Mouse (Mus musculus) MEL (cell line): ENCODE results near the gene Zfp319. TPM values are rescaled to one million over a fixed set of nuclear protein-coding genes. Genes with fewer than 3 reads are reported as not detected.

ENCODE experiments used
- DNase-seq: peaks from one replicate; pipeline ENCODE4 v3.0.0; 2011; ENCODE audit warnings: low read depth, low spot score
- H3K27ac ChIP-seq: 2 replicates; pipeline ENCODE4 v1.5.1; 2012; ENCODE audit warnings: low read depth, mild to moderate bottlenecking, control low read depth, low read length, moderate library complexity; ENCODE audit not compliant: control insufficient read depth
- H3K27me3 ChIP-seq, 2 experiments: fragments of 150-350 bp in 1 of 2; sonication (generic) in 1 of 2; 2 replicates each; pipeline ENCODE4 v1.6.1; 2012; ENCODE audit warnings: low read length in 2 of 2, mild to moderate bottlenecking in 2 of 2, improper control_type of control experiment in 1 of 2, moderate library complexity in 1 of 2; ENCODE audit not compliant: insufficient read depth in 2 of 2, control insufficient read depth in 1 of 2
- H3K36me3 ChIP-seq, 2 experiments: 2 replicates each; pipeline ENCODE4 v1.6.1; 2012 to 2014; ENCODE audit warnings: low read length in 2 of 2, improper control_type of control experiment in 1 of 2, inconsistent platforms in 1 of 2, mild to moderate bottlenecking in 1 of 2; ENCODE audit not compliant: insufficient read depth in 2 of 2, control insufficient read depth in 1 of 2
- H3K4me1 ChIP-seq, 2 experiments: fragments of 150-350 bp in 1 of 2; sonication (generic) in 1 of 2; 2 replicates each; pipeline ENCODE4 v1.6.1; 2012; ENCODE audit warnings: low read length in 2 of 2, improper control_type of control experiment in 1 of 2, mild to moderate bottlenecking in 1 of 2; ENCODE audit not compliant: insufficient read depth in 2 of 2, control insufficient read depth in 1 of 2
- H3K4me3 ChIP-seq, 2 experiments: fragments of 150-350 bp in 1 of 2; sonication (generic) in 1 of 2; 2 replicates each; pipeline ENCODE4 v1.5.1; 2012; ENCODE audit warnings: low read depth in 2 of 2, low read length in 2 of 2, mild to moderate bottlenecking in 2 of 2, moderate library complexity in 2 of 2, control low read depth in 1 of 2, improper control_type of control experiment in 1 of 2; ENCODE audit not compliant: control insufficient read depth in 1 of 2, insufficient read depth in 1 of 2
- H3K79me2 ChIP-seq: 2 replicates; pipeline ENCODE4 v1.6.1; 2012; ENCODE audit warnings: mild to moderate bottlenecking, low read length, moderate library complexity; ENCODE audit not compliant: control insufficient read depth, poor library complexity, insufficient read depth
- H3K9ac ChIP-seq: 2 replicates; pipeline ENCODE4 v1.6.1; 2012; ENCODE audit warnings: low read depth, mild to moderate bottlenecking, control low read depth, low read length, moderate library complexity; ENCODE audit not compliant: control insufficient read depth, poor library complexity, severe bottlenecking
- H3K9me3 ChIP-seq: fragments of 150-350 bp; sonication (generic); replicated peaks from 2 replicates; pipeline ENCODE4 v1.6.1; 2012; ENCODE audit warnings: mild to moderate bottlenecking, low read length, improper control_type of control experiment, moderate library complexity; ENCODE audit not compliant: insufficient read depth
- EP300 ChIP-seq, 2 experiments: IDR thresholded peaks; 2 replicates each; pipeline ENCODE4 v1.6.1; 2011; ENCODE audit warnings: improper control_type of control experiment in 2 of 2, low read length in 2 of 2, low read depth in 1 of 2, mild to moderate bottlenecking in 1 of 2
- ETS1 ChIP-seq: IDR thresholded peaks from 2 replicates; pipeline ENCODE4 v1.6.1; 2012; ENCODE audit warnings: low read depth, mild to moderate bottlenecking, inconsistent platforms, low read length, improper control_type of control experiment, moderate library complexity
- GABPA ChIP-seq: IDR thresholded peaks from 2 replicates; pipeline ENCODE4 v1.6.1; 2012; ENCODE audit warnings: low read depth, mild to moderate bottlenecking, inconsistent platforms, low read length, improper control_type of control experiment, moderate library complexity
- GATA1 ChIP-seq: IDR thresholded peaks from 2 replicates; pipeline ENCODE4 v1.6.1; 2011; ENCODE audit warnings: low read depth, low read length, improper control_type of control experiment
- HCFC1 ChIP-seq: IDR thresholded peaks from 2 replicates; pipeline ENCODE4 v1.6.1; 2012; ENCODE audit warnings: low read depth, mild to moderate bottlenecking, inconsistent platforms, low read length, improper control_type of control experiment, moderate library complexity
- MAFK ChIP-seq: IDR thresholded peaks from 2 replicates; pipeline ENCODE4 v1.6.1; 2011; ENCODE audit warnings: low read depth, mild to moderate bottlenecking, low read length, improper control_type of control experiment, borderline replicate concordance
- MAZ ChIP-seq: IDR thresholded peaks from 2 replicates; pipeline ENCODE4 v1.6.1; 2012; ENCODE audit warnings: low read depth, mild to moderate bottlenecking, inconsistent platforms, low read length, improper control_type of control experiment
- MEF2A ChIP-seq: IDR thresholded peaks from 2 replicates; pipeline ENCODE4 v1.6.1; 2014; ENCODE audit warnings: low read depth, mild to moderate bottlenecking, inconsistent platforms, low read length, improper control_type of control experiment; ENCODE audit not compliant: poor library complexity, insufficient replicate concordance, severe bottlenecking; ENCODE audit errors: extremely low read depth
- MXI1 ChIP-seq: IDR thresholded peaks from 2 replicates; pipeline ENCODE4 v1.6.1; 2011; ENCODE audit warnings: mild to moderate bottlenecking, low read depth, low read length, improper control_type of control experiment
- MYB ChIP-seq: IDR thresholded peaks from 2 replicates; pipeline ENCODE4 v1.6.1; 2011; ENCODE audit warnings: mild to moderate bottlenecking, low read depth, low read length, improper control_type of control experiment
- NRF1 ChIP-seq: IDR thresholded peaks from 2 replicates; pipeline ENCODE4 v1.6.1; 2014; ENCODE audit warnings: low read depth, mild to moderate bottlenecking, inconsistent platforms, low read length, improper control_type of control experiment, moderate library complexity; ENCODE audit not compliant: poor library complexity, insufficient read depth, severe bottlenecking
- POLR2A ChIP-seq, 2 experiments: IDR thresholded peaks; 2 replicates each; pipeline ENCODE4 v1.6.1; 2011 to 2012; ENCODE audit warnings: low read length in 2 of 2, mild to moderate bottlenecking in 2 of 2, control low read depth in 1 of 2, improper control_type of control experiment in 1 of 2, low read depth in 1 of 2, moderate library complexity in 1 of 2; ENCODE audit not compliant: control insufficient read depth in 1 of 2, insufficient read depth in 1 of 2, poor library complexity in 1 of 2
- RAD21 ChIP-seq: IDR thresholded peaks from 2 replicates; pipeline ENCODE4 v1.6.1; 2011; ENCODE audit warnings: mild to moderate bottlenecking, low read depth, low read length, improper control_type of control experiment
- RCOR1 ChIP-seq: IDR thresholded peaks from 2 replicates; pipeline ENCODE4 v1.6.1; 2012; ENCODE audit warnings: low read depth, mild to moderate bottlenecking, inconsistent platforms, low read length, improper control_type of control experiment
- SIN3A ChIP-seq: IDR thresholded peaks from 2 replicates; pipeline ENCODE4 v1.6.1; 2012; ENCODE audit warnings: low read length, improper control_type of control experiment, inconsistent platforms
- SMC3 ChIP-seq: IDR thresholded peaks from 2 replicates; pipeline ENCODE4 v1.6.1; 2011; ENCODE audit warnings: low read depth, low read length, improper control_type of control experiment
- TAL1 ChIP-seq: IDR thresholded peaks from 2 replicates; pipeline ENCODE4 v1.6.1; 2012; ENCODE audit warnings: mild to moderate bottlenecking, inconsistent platforms, low read length, moderate library complexity, mixed read lengths
- TCF12 ChIP-seq: IDR thresholded peaks from 2 replicates; pipeline ENCODE4 v1.6.1; 2014; ENCODE audit warnings: low read depth, mild to moderate bottlenecking, inconsistent platforms, low read length, improper control_type of control experiment, moderate library complexity
- USF1 ChIP-seq: IDR thresholded peaks from 2 replicates; pipeline ENCODE4 v1.6.1; 2014; ENCODE audit warnings: low read depth, mild to moderate bottlenecking, inconsistent platforms, low read length, improper control_type of control experiment, moderate library complexity
- ZKSCAN1 ChIP-seq: IDR thresholded peaks from 2 replicates; pipeline ENCODE4 v1.6.1; 2012; ENCODE audit warnings: low read depth, mild to moderate bottlenecking, inconsistent platforms, low read length, improper control_type of control experiment, moderate library complexity
- polyA plus RNA-seq, 2 experiments: library from polyadenylated mRNA; stranded (reverse) in 1 of 2; unstranded in 1 of 2; fragments of >175 nt in 1 of 2; fragments of >200 nt in 1 of 2; gene quantifications; 2 replicates each; pipeline versions ENCODE4 v1.2.1 to v1.2.4; 2012; ENCODE audit warnings: low replicate concordance in 2 of 2, low read depth in 1 of 2; ENCODE audit not compliant: insufficient read length in 2 of 2, insufficient read depth in 1 of 2, missing spikeins in 1 of 2
- total RNA-seq: library from RNA; depleted of rRNA; stranded (reverse); fragments of 300-350 nt; gene quantifications from 2 replicates; pipeline ENCODE4 v1.2.3, GENCODE M21; 2012

The Zfp319 gene
- total and polyA plus RNA-seq, 3 experiments: 2.0 to 4.8 TPM; not detected in 1

DNA sequence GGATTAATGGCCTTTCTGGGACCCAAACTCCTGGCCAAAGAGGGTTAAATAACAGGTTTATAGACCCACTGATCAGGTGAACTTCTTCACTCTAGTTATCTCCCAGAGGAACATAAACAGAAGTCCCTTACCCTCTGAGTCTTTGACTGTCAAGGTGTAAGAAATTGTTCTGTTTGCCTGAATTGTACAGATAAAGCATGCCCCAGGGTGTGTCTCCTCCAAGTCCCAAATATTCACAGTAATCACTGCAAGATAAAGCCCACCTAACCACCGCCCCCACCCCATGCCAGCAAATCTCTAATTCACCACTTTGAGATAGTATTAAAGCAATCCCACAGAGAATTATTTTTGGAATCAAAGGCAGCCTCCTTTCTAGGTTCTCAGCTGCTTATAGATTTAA is 1.4 kb downstream of the Zfp319 start:
- Histone ChIP-seq H3K9ac (no peak overlapping the region), H3K4me3 (no peak overlapping the region; a peak in 1 of 4 replicates), H3K27ac (no peak overlapping the region), H3K79me2 (peaks cover 7% of the 10 kb centered on the region; the same call in 1 of the 2 replicates), H3K9me3 (no peaks in the 10 kb centered on the region), H3K27me3 (no peaks in the 10 kb centered on the region), H3K4me1 (peaks cover 4 to 15% of the 10 kb centered on the region in 2 experiments; a peak in 2 of 4 replicates), H3K36me3 (peaks cover 0 to 9% of the 10 kb centered on the region in 2 experiments; a peak in 3 of 4 replicates)
- peak; percentile 45 for DNase-seq
- TF ChIP-seq RAD21 (no peak), HCFC1 (no peak), TAL1 (peak; percentile 56), RCOR1 (peak; percentile 99), SMC3 (no peak), GATA1 (peak; percentile 68), SIN3A (peak; percentile 56; the same call in 1 of the 2 replicates), MYB (peak; percentile 57; the same call in 1 of the 2 replicates), NRF1 (no peak), MAFK (peak; percentile 30; the same call in 1 of the 2 replicates), ETS1 (peak; percentile 49; the same call in 1 of the 2 replicates), TCF12 (peak; percentile 73; the same call in 1 of the 2 replicates), GABPA (no peak), ZKSCAN1 (no peak), MXI1 (0 out of 2 replicates have a peak, but pooled peaks have one; percentile 32), MAZ (peak; percentile 44; the same call in 1 of the 2 replicates), POLR2A (IDR thresholded peaks at IDR 0.05; ENCODE audit: control insufficient read depth in 1 of 2, insufficient read depth in 1 of 2, low read depth in 1 of 2, low read length in 2 of 2, poor library complexity in 1 of 2) (no peak), USF1 (no peak), EP300 (IDR thresholded peaks at IDR 0.05; ENCODE audit: low read depth in 1 of 2, low read length in 2 of 2) (peak; percentile 72 to 88), MEF2A (peak; percentile 73; the same call in 1 of the 2 replicates)
